Comparison of ENCODE assay signal across 24 mouse cellular contexts in genomic region chr1:90320518-90320917, GRCm38 (mm10).
DNase-seq lines count a peak whose midpoint lies in the region; ATAC-seq lines count a peak whose summit lies in the region.
"Had no signal": no experiment of that assay in that cellular context is flagged by ENCODE, and none has a peak within 500 bp of the region (broad histone marks: within the 10 kb centered on the region; RNA-seq: fewer than 3 reads in every experiment).

No protein-coding gene starts in this region.

- no peak overlapping the region for H3K4me2 ChIP-seq in hindbrain, embryonic 13.5 days
- no peak overlapping the region for H3K4me2 ChIP-seq in hindbrain, embryonic 11.5 days (replicated peaks; ENCODE audit: low read depth, low read length)
- no peak overlapping the region for H3K4me2 ChIP-seq in neural tube, embryonic 12.5 days (replicated peaks)
- no peak overlapping the region for H3K4me2 ChIP-seq in neural tube, embryonic 15.5 days
- H3K4me2 ChIP-seq in limb, embryonic 12.5 days: no peak overlapping the region
- H3K4me2 ChIP-seq: forebrain, embryonic 15.5 days; heart, embryonic 12.5 days; heart, embryonic 15.5 days; hindbrain, embryonic 12.5 days had no signal

- 0 out of 2 replicates have a peak overlapping the region, but pooled peaks have one; percentile 10 for H3K27ac ChIP-seq in hindbrain, embryonic 13.5 days
- H3K27ac ChIP-seq in hindbrain, embryonic 11.5 days (ENCODE audit: low read depth, low read length): no peak overlapping the region
- H3K27ac ChIP-seq in neural tube, embryonic 12.5 days: no peak overlapping the region
- no peak overlapping the region for H3K27ac ChIP-seq in neural tube, embryonic 15.5 days (replicated peaks)
- no peak overlapping the region for H3K27ac ChIP-seq in limb, embryonic 12.5 days
- H3K27ac ChIP-seq: forebrain, embryonic 15.5 days; heart, embryonic 15.5 days; hindbrain, embryonic 12.5 days had no signal

- no peaks in the 10 kb centered on the region for H3K36me3 ChIP-seq in hindbrain, embryonic 13.5 days
- H3K36me3 ChIP-seq in hindbrain, embryonic 11.5 days (ENCODE audit: control insufficient read depth, insufficient read depth, low read length): no peaks in the 10 kb centered on the region
- no peaks in the 10 kb centered on the region for H3K36me3 ChIP-seq in neural tube, embryonic 12.5 days
- no peaks in the 10 kb centered on the region for H3K36me3 ChIP-seq in neural tube, embryonic 15.5 days
- no peaks in the 10 kb centered on the region for H3K36me3 ChIP-seq in limb, embryonic 12.5 days
- H3K36me3 ChIP-seq: forebrain, embryonic 15.5 days; heart, embryonic 12.5 days; heart, embryonic 15.5 days; hindbrain, embryonic 12.5 days had no signal

- H3K27me3 ChIP-seq in hindbrain, embryonic 13.5 days: no peaks in the 10 kb centered on the region; the same call in 1 of the 2 replicates
- H3K27me3 ChIP-seq in hindbrain, embryonic 11.5 days (ENCODE audit: control insufficient read depth, insufficient read depth, low read length): no peaks in the 10 kb centered on the region; the same call in 1 of the 2 replicates
- H3K27me3 ChIP-seq in neural tube, embryonic 12.5 days (replicated peaks): no peaks in the 10 kb centered on the region
- H3K27me3 ChIP-seq in neural tube, embryonic 15.5 days (replicated peaks): no peaks in the 10 kb centered on the region
- peaks cover 9% of the 10 kb centered on the region for H3K27me3 ChIP-seq in limb, embryonic 12.5 days
- H3K27me3 ChIP-seq: forebrain, embryonic 15.5 days; heart, embryonic 12.5 days; hindbrain, embryonic 12.5 days had no signal

- H3K4me1 ChIP-seq in hindbrain, embryonic 13.5 days (replicated peaks): peaks cover 29% of the 10 kb centered on the region
- H3K4me1 ChIP-seq in hindbrain, embryonic 11.5 days (replicated peaks; ENCODE audit: control insufficient read depth, insufficient read depth, low read length): 0 out of 2 replicates have a peak, but pooled peaks cover 2% of the 10 kb centered on the region
- H3K4me1 ChIP-seq in neural tube, embryonic 12.5 days: peaks cover 30% of the 10 kb centered on the region
- H3K4me1 ChIP-seq in neural tube, embryonic 15.5 days: peaks cover 31% of the 10 kb centered on the region
- H3K4me1 ChIP-seq in limb, embryonic 12.5 days (replicated peaks): peaks cover 14% of the 10 kb centered on the region
- H3K4me1 ChIP-seq: heart, embryonic 12.5 days; heart, embryonic 15.5 days had no signal

- no peaks in the 10 kb centered on the region for H3K9me3 ChIP-seq in hindbrain, embryonic 13.5 days
- H3K9me3 ChIP-seq in hindbrain, embryonic 11.5 days (ENCODE audit: control insufficient read depth, low read length): no peaks in the 10 kb centered on the region
- H3K9me3 ChIP-seq in neural tube, embryonic 12.5 days: no peaks in the 10 kb centered on the region
- H3K9me3 ChIP-seq in neural tube, embryonic 15.5 days (replicated peaks): no peaks in the 10 kb centered on the region
- no peaks in the 10 kb centered on the region for H3K9me3 ChIP-seq in limb, embryonic 12.5 days
- H3K9me3 ChIP-seq: forebrain, embryonic 15.5 days; heart, embryonic 12.5 days; heart, embryonic 15.5 days; hindbrain, embryonic 12.5 days had no signal

- H3K9ac ChIP-seq in hindbrain, embryonic 13.5 days: no peak overlapping the region
- H3K9ac ChIP-seq in hindbrain, embryonic 11.5 days (ENCODE audit: low read depth, low read length): no peak overlapping the region
- H3K9ac ChIP-seq in neural tube, embryonic 12.5 days: no peak overlapping the region
- H3K9ac ChIP-seq in neural tube, embryonic 15.5 days (replicated peaks): no peak overlapping the region
- H3K9ac ChIP-seq in limb, embryonic 12.5 days (replicated peaks): no peak overlapping the region
- H3K9ac ChIP-seq: forebrain, embryonic 15.5 days; heart, embryonic 12.5 days; heart, embryonic 15.5 days; hindbrain, embryonic 12.5 days had no signal

- 47% methylated on average over 9 of the region's 9 CpGs for WGBS in hindbrain, embryonic 13.5 days
- 59% methylated on average over 9 of the region's 9 CpGs for WGBS in hindbrain, embryonic 11.5 days
- 32% methylated on average over 9 of the region's 9 CpGs for WGBS in neural tube, embryonic 12.5 days
- WGBS in neural tube, embryonic 15.5 days: 24% methylated on average over 9 of the region's 9 CpGs
- 46% methylated on average over 9 of the region's 9 CpGs for WGBS in limb, embryonic 12.5 days

- no peak for ATAC-seq in hindbrain, embryonic 13.5 days (ENCODE audit: low FRiP score)
- no peak; the same call in 1 of the 2 replicates for ATAC-seq in hindbrain, embryonic 11.5 days (ENCODE audit: low FRiP score)
- ATAC-seq in neural tube, embryonic 12.5 days (ENCODE audit: low FRiP score, low read depth): peak; percentile 68; the same call in 1 of the 2 replicates
- no peak for ATAC-seq in neural tube, embryonic 15.5 days (ENCODE audit: low FRiP score)
- ATAC-seq in limb, embryonic 12.5 days (ENCODE audit: insufficient number of reproducible peaks, insufficient read depth, low FRiP score, low TSS enrichment, low read depth): peak; percentile 66; the same call in 1 of the 2 replicates
- ATAC-seq: CD4-positive, CD25-positive, alpha-beta regulatory T cell, adult 4 months; forebrain, embryonic 15.5 days; hindbrain, embryonic 16.5 days; inflammation-experienced regulatory T-cells, adult 6 months had no signal

- DNase-seq in hindbrain, embryonic 11.5 days (ENCODE audit: low spot score): no peak
- no peak for DNase-seq in spleen, postnatal 10 days (ENCODE audit: low spot score in 2 of 2)
- DNase-seq: adrenal gland, adult 8-10 months; adrenal gland, postnatal 25 days; cerebellum, adult 11-12 months; cerebellum, adult 8-10 months; cerebellum, postnatal 10 days; cerebellum, postnatal 36 days; embryo, embryonic 11 days; gastrocnemius, postnatal 25 days; heart, adult 18-20 months; heart, postnatal 10 days; heart, postnatal 36 days had no signal

- no peak overlapping the region for H3K4me3 ChIP-seq in hindbrain, embryonic 13.5 days
- H3K4me3 ChIP-seq in hindbrain, embryonic 11.5 days (ENCODE audit: low read depth, low read length): no peak overlapping the region
- no peak overlapping the region for H3K4me3 ChIP-seq in neural tube, embryonic 12.5 days
- H3K4me3 ChIP-seq in neural tube, embryonic 15.5 days (replicated peaks): no peak overlapping the region
- no peak overlapping the region for H3K4me3 ChIP-seq in limb, embryonic 12.5 days (replicated peaks)
- H3K4me3 ChIP-seq: forebrain, embryonic 15.5 days; heart, embryonic 12.5 days; heart, embryonic 15.5 days; hindbrain, embryonic 12.5 days had no signal

Comparison
In these comparisons a context has a peak if more than half of its experiments do, and no peak if none do; other contexts are left out.
1. ATAC-seq: peak in neural tube, embryonic 12.5 days (single experiment) and limb, embryonic 12.5 days (single experiment); none in hindbrain, embryonic 13.5 days (single experiment), hindbrain, embryonic 11.5 days (single experiment) and neural tube, embryonic 15.5 days (single experiment).